ENCODE assay signal across 23 mouse cellular contexts in genomic region chr15:78518221-78518620, GRCm38 (mm10). TPM values are rescaled to one million over a fixed set of nuclear protein-coding genes. Genes with fewer than 3 reads are reported as not detected.
A peak's percentile ranks its signal among the peaks of the same experiment; 100 is the strongest.
DNase-seq lines count a peak whose midpoint lies in the region; ATAC-seq and TF ChIP-seq lines count a peak whose summit lies in the region.
"Had no signal": no experiment of that assay in that cellular context is flagged by ENCODE, and none has a peak within 500 bp of the region (broad histone marks: within the 10 kb centered on the region; RNA-seq: fewer than 3 reads in every experiment).

No protein-coding gene starts in this region.

- DNase-seq in liver, postnatal 0 days = peak; percentile 13
- DNase-seq in liver = no peak
- DNase-seq in induced T-regulatory cell, adult 2 months (ENCODE audit: low read depth) = peak; percentile 80
- DNase-seq in thymus, postnatal 25 days = peak; percentile 65
- no peak for DNase-seq in cerebellum, postnatal 4 days (ENCODE audit: low spot score in 2 of 2)
- DNase-seq in stomach, postnatal 0 days (ENCODE audit: low spot score) = no peak
- DNase-seq: cerebellum, adult 8-10 months; kidney, adult 11 months; layer of hippocampus, postnatal 36 days; left cerebral cortex, postnatal 4 days; lung, adult 2 months; lung, postnatal 36 days; retina, postnatal 1 day had no signal

- TF ChIP-seq EP300 in liver, postnatal 0 days (IDR thresholded peaks at IDR 0.05; ENCODE audit: low read depth) = no peak
- TF ChIP-seq EP300 in stomach, postnatal 0 days (optimal IDR thresholded peaks at IDR 0.05) = no peak

- no peaks in the 10 kb centered on the region for H3K27me3 ChIP-seq in liver, postnatal 0 days (ENCODE audit: insufficient read depth, low read length)
- H3K27me3 ChIP-seq in stomach, postnatal 0 days (ENCODE audit: control insufficient read depth, insufficient read depth, low read length) = no peaks in the 10 kb centered on the region
- H3K27me3 ChIP-seq: embryonic facial prominence, embryonic 12.5 days; midbrain, embryonic 15.5 days had no signal

- no peaks in the 10 kb centered on the region for H3K36me3 ChIP-seq in liver, postnatal 0 days (replicated peaks; ENCODE audit: insufficient read depth, low read length)
- no peaks in the 10 kb centered on the region for H3K36me3 ChIP-seq in stomach, postnatal 0 days (ENCODE audit: control insufficient read depth, insufficient read depth, low read length)
- H3K36me3 ChIP-seq: embryonic facial prominence, embryonic 12.5 days; hindbrain, embryonic 10.5 days; midbrain, embryonic 15.5 days had no signal

- H3K4me3 ChIP-seq in liver, postnatal 0 days (ENCODE audit: low read depth, low read length) = no peak overlapping the region
- H3K4me3 ChIP-seq in stomach, postnatal 0 days (ENCODE audit: low read depth, low read length) = no peak overlapping the region
- H3K4me3 ChIP-seq: embryonic facial prominence, embryonic 12.5 days; hindbrain, embryonic 10.5 days; midbrain, embryonic 15.5 days had no signal

- H3K27ac ChIP-seq in liver, postnatal 0 days (ENCODE audit: low read depth) = no peak overlapping the region
- no peak overlapping the region for H3K27ac ChIP-seq in stomach, postnatal 0 days (replicated peaks)
- H3K27ac ChIP-seq: hindbrain, embryonic 10.5 days; hindbrain, postnatal 0 days; kidney, postnatal 0 days; midbrain, embryonic 15.5 days had no signal

- H3K9ac ChIP-seq in liver, postnatal 0 days (replicated peaks) = no peak overlapping the region
- no peak overlapping the region for H3K9ac ChIP-seq in stomach, postnatal 0 days (ENCODE audit: low read length)
- H3K9ac ChIP-seq: embryonic facial prominence, embryonic 12.5 days; midbrain, embryonic 15.5 days had no signal

- TF ChIP-seq CTCF in liver, postnatal 0 days (IDR thresholded peaks at IDR 0.05; ENCODE audit: low read depth) = no peak
- TF ChIP-seq CTCF in stomach, postnatal 0 days (IDR thresholded peaks at IDR 0.05; ENCODE audit: low read depth) = no peak

- WGBS in liver, postnatal 0 days (ENCODE audit: insufficient replicate concordance) = 44% methylated on average over 7 of the region's 7 CpGs
- 65% methylated on average over 7 of the region's 7 CpGs for WGBS in stomach, postnatal 0 days

- H3K4me2 ChIP-seq in liver, postnatal 0 days (ENCODE audit: low read depth, low read length) = no peak overlapping the region
- no peak overlapping the region for H3K4me2 ChIP-seq in stomach, postnatal 0 days (replicated peaks; ENCODE audit: low read depth)
- H3K4me2 ChIP-seq: embryonic facial prominence, embryonic 12.5 days; midbrain, embryonic 15.5 days had no signal

- no peaks in the 10 kb centered on the region for H3K9me3 ChIP-seq in liver, postnatal 0 days (ENCODE audit: low read length)
- H3K9me3 ChIP-seq in stomach, postnatal 0 days (ENCODE audit: control insufficient read depth, low read length) = no peaks in the 10 kb centered on the region
- H3K9me3 ChIP-seq: embryonic facial prominence, embryonic 12.5 days; hindbrain, embryonic 10.5 days; midbrain, embryonic 15.5 days had no signal

- ATAC-seq in liver, postnatal 0 days = no peak
- peak; percentile 34 for ATAC-seq in CD4-positive, CD25-positive, alpha-beta regulatory T cell, adult 4 months
- no peak for ATAC-seq in stomach, postnatal 0 days (ENCODE audit: low FRiP score, low TSS enrichment)
- ATAC-seq: forebrain, embryonic 16.5 days; hindbrain, postnatal 0 days; midbrain, embryonic 15.5 days had no signal

- H3K4me1 ChIP-seq in liver, postnatal 0 days (ENCODE audit: insufficient read depth) = peaks cover 3% of the 10 kb centered on the region
- no peaks in the 10 kb centered on the region for H3K4me1 ChIP-seq in stomach, postnatal 0 days (replicated peaks; ENCODE audit: control insufficient read depth, insufficient read depth)
- H3K4me1 ChIP-seq: midbrain, embryonic 15.5 days had no signal

RNA-seq across cellular contexts. Expression of gene C1qtnf6, which starts 13.0 kb away (rescaled TPM):
- polyA plus RNA-seq in liver, postnatal 0 days (2015; fragmentation: Nextera tagmentation; extraction: Ambion mirVana) = 4.3 and 4.4 TPM in 2 replicates
- polyA plus RNA-seq in CD4-positive, CD25-positive, alpha-beta regulatory T cell, adult 4 months (2017; shearing (Covaris generic)) = 10 to 100 TPM; 10.2 to 14.3 TPM
- 20.2 and 24.6 TPM in 2 replicates for polyA plus RNA-seq in stomach, postnatal 0 days (2015; fragmentation: Nextera tagmentation; extraction: Ambion mirVana)

RNA-seq across cellular contexts. Expression of gene Il2rb, which starts 23.1 kb away (rescaled TPM):
- 2.0 and 2.1 TPM in 2 replicates for polyA plus RNA-seq in liver, postnatal 0 days (2015; fragmentation: Nextera tagmentation; extraction: Ambion mirVana)
- 100 to 1,000 TPM; 529 to 771 TPM for polyA plus RNA-seq in CD4-positive, CD25-positive, alpha-beta regulatory T cell, adult 4 months (2017; shearing (Covaris generic))
- 0.24 and 0.30 TPM in 2 replicates for polyA plus RNA-seq in stomach, postnatal 0 days (2015; fragmentation: Nextera tagmentation; extraction: Ambion mirVana)
- polyA plus RNA-seq: forebrain, embryonic 16.5 days; hindbrain, embryonic 10.5 days; neural tube, embryonic 11.5 days had no signal

RNA-seq across cellular contexts. Expression of gene Sstr3, which starts 26.3 kb away (rescaled TPM):
- not detected in 2 replicates for polyA plus RNA-seq in liver, postnatal 0 days (2015; fragmentation: Nextera tagmentation; extraction: Ambion mirVana)
- not detected for polyA plus RNA-seq in CD4-positive, CD25-positive, alpha-beta regulatory T cell, adult 4 months (2017; shearing (Covaris generic))
- polyA plus RNA-seq in stomach, postnatal 0 days (2015; fragmentation: Nextera tagmentation; extraction: Ambion mirVana) = 0.02 and 0.08 TPM in 2 replicates
- polyA plus RNA-seq: embryonic facial prominence, embryonic 12.5 days; heart, embryonic 16.5 days; liver, adult 2 months had no signal

RNA-seq across cellular contexts. Expression of gene Tmprss6, which starts 49.8 kb away (rescaled TPM):
- 73.4 and 80.3 TPM in 2 replicates for polyA plus RNA-seq in liver, postnatal 0 days (2015; fragmentation: Nextera tagmentation; extraction: Ambion mirVana)
- not detected for polyA plus RNA-seq in CD4-positive, CD25-positive, alpha-beta regulatory T cell, adult 4 months (2017; shearing (Covaris generic))
- polyA plus RNA-seq in stomach, postnatal 0 days (2015; fragmentation: Nextera tagmentation; extraction: Ambion mirVana) = 0.48 and 0.50 TPM in 2 replicates
- polyA plus RNA-seq: hindbrain, embryonic 10.5 days; neural tube, embryonic 11.5 days had no signal

RNA-seq across cellular contexts. Expression of gene Rac2, which starts 54.4 kb away (rescaled TPM):
- polyA plus RNA-seq in liver, postnatal 0 days (2015; fragmentation: Nextera tagmentation; extraction: Ambion mirVana) = 120 and 127 TPM in 2 replicates
- 1,000 to 10,000 TPM; 2,983 to 4,093 TPM for polyA plus RNA-seq in CD4-positive, CD25-positive, alpha-beta regulatory T cell, adult 4 months (2017; shearing (Covaris generic))
- 6.4 and 8.0 TPM in 2 replicates for polyA plus RNA-seq in stomach, postnatal 0 days (2015; fragmentation: Nextera tagmentation; extraction: Ambion mirVana)

Comparison
In these comparisons a context has a peak if more than half of its experiments do, and no peak if none do; other contexts are left out.
1. DNase-seq: peak in liver, postnatal 0 days (single experiment), induced T-regulatory cell, adult 2 months (single experiment) and thymus, postnatal 25 days (single experiment); none in liver (single experiment), cerebellum, postnatal 4 days (0 of 2) and stomach, postnatal 0 days (single experiment).
2. RNA of gene Il2rb, which starts 23.1 kb away (polyA plus RNA-seq): 529 to 771 TPM in CD4-positive, CD25-positive, alpha-beta regulatory T cell, adult 4 months; 2.0 to 2.1 TPM in liver, postnatal 0 days and 0.24 to 0.30 TPM in stomach, postnatal 0 days; every median in the first group is over 100 times any median in the second.